Mouse (Mus musculus) left cerebral cortex, adult 2 months (tissue): ENCODE data around the gene Mitd1. TPM values are rescaled to one million over a fixed set of nuclear protein-coding genes. Genes with fewer than 3 reads are reported as not detected.

Experiments used
- DNase-seq, 2 experiments: peaks; one replicate each; pipeline ENCODE4 v3.0.0; 2021 to 2022; ENCODE audit warnings: low spot score in 2 of 2, mixed read lengths in 1 of 2; ENCODE audit errors: extremely low spot score in 1 of 2
- H3K27ac ChIP-seq: fragments of 200-600 bp; 2 replicates; pipeline ENCODE4 v1.8.1; 2022
- H3K4me3 ChIP-seq: fragments of 200-600 bp; 2 replicates; pipeline ENCODE4 v1.8.1; 2022
- CTCF ChIP-seq: fragments of 200-600 bp; IDR thresholded peaks from 2 replicates; pipeline ENCODE4 v1.8.1; 2022; ENCODE audit warnings: antibody characterized with exemption, mild to moderate bottlenecking, moderate library complexity
- intact Hi-C: fragments of 180-260 bp; cut with DNase I; formaldehyde crosslinking; loops from one replicate; pipeline ENCODE4 v1.15.1; 2025
- long read RNA-seq, 2 experiments: library from polyadenylated mRNA; stranded (forward); transcript quantifications; one replicate each; pipeline ENCODE4 v2.0.0; 2021; ENCODE audit warnings: borderline mapping rate in 2 of 2
- total RNA-seq, 2 experiments: library from RNA; stranded (reverse); gene quantifications; 2 replicates each; pipeline ENCODE4 v1.2.3; 2021

The Mitd1 gene
- 10 to 100 TPM; 10.6 to 10.9 TPM for total RNA-seq
- long read RNA-seq, experiment 1, partial matches to known transcripts, result 1 of 3 reads
- long read RNA-seq, experiment 1, other reads (novel, unspliced or antisense), result 0 of 3 reads
- long read RNA-seq, experiment 2, partial matches to known transcripts, result 1 of 3 reads
- long read RNA-seq, experiment 2, other reads (novel, unspliced or antisense), result 1 of 3 reads

- no peak for TF ChIP-seq CTCF
- intact Hi-C loops, result loop anchor here (1.0 to 2.0 kb wide), 2 partner anchors 25 to 107 kb away; partner anchors contain the start of gene Txndc9
- peak; percentile 88 to 91 for DNase-seq
- Histone ChIP-seq H3K27ac (peak within 1 kb of the TSS; percentile 71), H3K4me3 (peak within 1 kb of the TSS; percentile 80)
Observed at GRCm38 (mm10) chr1:37890025-37890652, at the start of gene Mitd1, which contains the start of gene Mrpl30. TSS of gene Mitd1 (minus strand) at chr1:37890411. TSS of gene Mrpl30 (plus strand) at chr1:37890477.

GRCm38 (mm10) chr1:37931806-37932205 lies 41.6 kb upstream of the Mitd1 start:
- no peak for DNase-seq

GRCm38 (mm10) chr1:37925971-37926370 lies 35.8 kb upstream of the Mitd1 start:
- DNase-seq, result no peak
- intact Hi-C loops, result no loop called here
- no peak overlapping the region for H3K27ac ChIP-seq
- no peak overlapping the region for H3K4me3 ChIP-seq
- no peak for TF ChIP-seq CTCF

More at GRCm38 (mm10) chr1:37931806-37932205, 41.6 kb upstream of the Mitd1 start:
- TF ChIP-seq CTCF, result peak; percentile 19
- no peak overlapping the region for H3K27ac ChIP-seq
- no peak overlapping the region for H3K4me3 ChIP-seq
- intact Hi-C loops, result no loop called here

GRCm38 (mm10) chr1:37922536-37922935 lies 32.3 kb upstream of the Mitd1 start:
- TF ChIP-seq CTCF, result no peak
- no peak for DNase-seq
- Histone ChIP-seq H3K4me3 (no peak overlapping the region), H3K27ac (no peak overlapping the region)
- intact Hi-C loops, result loop anchor here (5.0 kb wide), 1 partner anchor 45 kb away; no protein-coding TSS in a partner anchor

GRCm38 (mm10) chr1:37918096-37918495 lies 27.9 kb upstream of the Mitd1 start:
- TF ChIP-seq CTCF, result no peak
- DNase-seq, result no peak

GRCm38 (mm10) chr1:37917666-37918065 lies 27.5 kb upstream of the Mitd1 start:
- no peak overlapping the region for H3K4me3 ChIP-seq
- H3K27ac ChIP-seq, result no peak overlapping the region
- DNase-seq, result no peak
- TF ChIP-seq CTCF, result no peak
- intact Hi-C loops, result no loop called here

More at GRCm38 (mm10) chr1:37918096-37918495, 27.9 kb upstream of the Mitd1 start:
- intact Hi-C loops, result no loop called here
- no peak overlapping the region for H3K27ac ChIP-seq
- H3K4me3 ChIP-seq, result no peak overlapping the region

- H3K4me3 ChIP-seq, result no peak within 1 kb of the TSS
- DNase-seq, result no peak
- H3K27ac ChIP-seq, result no peak within 1 kb of the TSS
- TF ChIP-seq CTCF, result no peak
- intact Hi-C loops, result no loop called here
Observed at GRCm38 (mm10) chr1:37916393-37916792, 26.2 kb upstream of the Mitd1 start, which contains the start of gene Lyg2. TSS of gene Lyg2 (minus strand) at chr1:37916493.

GRCm38 (mm10) chr1:37912751-37913150 lies 22.5 kb upstream of the Mitd1 start:
- intact Hi-C loops, result no loop called here

GRCm38 (mm10) chr1:37903178-37903577 lies 13.0 kb upstream of the Mitd1 start:
- no peak for DNase-seq
- Histone ChIP-seq H3K27ac (no peak overlapping the region), H3K4me3 (no peak overlapping the region)
- peak; percentile 60 for TF ChIP-seq CTCF
- intact Hi-C loops, result loop anchor here (1.0 kb wide), 1 partner anchor 82 kb away; no protein-coding TSS in a partner anchor

More at GRCm38 (mm10) chr1:37912751-37913150, 22.5 kb upstream of the Mitd1 start:
- Histone ChIP-seq H3K4me3 (no peak overlapping the region), H3K27ac (no peak overlapping the region)
- TF ChIP-seq CTCF, result no peak
- no peak for DNase-seq

- no peak for TF ChIP-seq CTCF
- intact Hi-C loops, result no loop called here
- Histone ChIP-seq H3K27ac (no peak overlapping the region), H3K4me3 (no peak overlapping the region)
- DNase-seq, result no peak
Observed at GRCm38 (mm10) chr1:37900288-37900687, 10.1 kb upstream of the Mitd1 start.

GRCm38 (mm10) chr1:37899816-37900215 lies 9.6 kb upstream of the Mitd1 start:
- Histone ChIP-seq H3K27ac (no peak overlapping the region), H3K4me3 (no peak overlapping the region)
- intact Hi-C loops, result no loop called here
- no peak for DNase-seq
- TF ChIP-seq CTCF, result no peak

- Histone ChIP-seq H3K4me3 (no peak overlapping the region), H3K27ac (no peak overlapping the region)
- intact Hi-C loops, result no loop called here
- DNase-seq, result no peak
- no peak for TF ChIP-seq CTCF
Observed at GRCm38 (mm10) chr1:37894606-37895005, 4.4 kb upstream of the Mitd1 start.
